Mouse (Mus musculus): ENCODE measurements at regions not wholly inside any gene's neighbourhood (a gene's known extent, or its start where the extent isn't known, plus 50 kb on each side); places are given as distances from the start of the nearest gene placed in this dataset.
"Not testable (repeated sequence)": the region's sequence is repeated elsewhere in the genome, so short reads cannot be mapped to it uniquely, and the experiment has no call there.

- 59% methylated on average over 13 of the region's 13 CpGs for WGBS
- H3K9ac ChIP-seq, result no peak overlapping the region
- H3K4me3 ChIP-seq (replicated peaks), result no peak overlapping the region
- no peak overlapping the region for H3K4me2 ChIP-seq (replicated peaks)
- H3K27ac ChIP-seq, result no peak overlapping the region
- H3K27me3 ChIP-seq (replicated peaks), result no peaks in the 10 kb centered on the region
- H3K36me3 ChIP-seq, result no peaks in the 10 kb centered on the region
- no peak for ATAC-seq
- H3K9me3 ChIP-seq, result no peaks in the 10 kb centered on the region
- H3K4me1 ChIP-seq (replicated peaks), result no peaks in the 10 kb centered on the region
Measured at GRCm38 (mm10) chr4:101366905-101367679, 52.0 kb upstream of the Ak4 start.

- no peak overlapping the region for H3K4me3 ChIP-seq (replicated peaks)
- H3K9me3 ChIP-seq, result no peaks in the 10 kb centered on the region
- no peak overlapping the region for H3K27ac ChIP-seq
- no peaks in the 10 kb centered on the region for H3K27me3 ChIP-seq (replicated peaks)
- H3K36me3 ChIP-seq, result no peaks in the 10 kb centered on the region
- H3K4me2 ChIP-seq (replicated peaks), result no peak overlapping the region
- H3K9ac ChIP-seq, result no peak overlapping the region
- no peak for ATAC-seq
- H3K4me1 ChIP-seq (replicated peaks), result no peaks in the 10 kb centered on the region
- WGBS, result 81% methylated on average over 3 of the region's 3 CpGs
Measured at GRCm38 (mm10) chr4:101365299-101365698, 53.8 kb upstream of the Ak4 start.

GRCm38 (mm10) chr4:101364716-101365115 is 54.4 kb upstream of the Ak4 start:
- no peak overlapping the region for H3K27ac ChIP-seq
- H3K4me2 ChIP-seq (replicated peaks), result no peak overlapping the region
- no peak overlapping the region for H3K4me3 ChIP-seq (replicated peaks)
- H3K4me1 ChIP-seq (replicated peaks), result no peaks in the 10 kb centered on the region
- H3K36me3 ChIP-seq, result no peaks in the 10 kb centered on the region
- no peaks in the 10 kb centered on the region for H3K9me3 ChIP-seq
- 82% methylated on average over 2 of the region's 2 CpGs for WGBS
- H3K9ac ChIP-seq, result no peak overlapping the region
- no peaks in the 10 kb centered on the region for H3K27me3 ChIP-seq (replicated peaks)
- no peak for ATAC-seq

- 91% methylated on average over 1 of the region's 1 CpGs for WGBS
- not testable (repeated sequence) for H3K36me3 ChIP-seq; H3K4me2 ChIP-seq (replicated peaks); ATAC-seq; H3K27me3 ChIP-seq (replicated peaks); H3K4me1 ChIP-seq (replicated peaks); H3K9me3 ChIP-seq; H3K4me3 ChIP-seq (replicated peaks); H3K27ac ChIP-seq; H3K9ac ChIP-seq
Measured at GRCm38 (mm10) chr4:101363231-101363630, 55.8 kb upstream of the Ak4 start.

GRCm38 (mm10) chr4:101361779-101362178 is 57.3 kb upstream of the Ak4 start:
- 98% methylated on average over 1 of the region's 1 CpGs for whole genome bisulfite sequencing

GRCm38 (mm10) chr4:101360296-101360695 is 58.8 kb upstream of the Ak4 start:
- 82% methylated on average over 7 of the region's 7 CpGs for WGBS
- no peak overlapping the region for H3K9ac ChIP-seq
- no peak for ATAC-seq
- no peaks in the 10 kb centered on the region for H3K36me3 ChIP-seq
- no peak overlapping the region for H3K27ac ChIP-seq
- no peak overlapping the region for H3K4me3 ChIP-seq (replicated peaks)
- H3K27me3 ChIP-seq (replicated peaks), result no peaks in the 10 kb centered on the region
- no peaks in the 10 kb centered on the region; the same call in 1 of the 2 replicates for H3K4me1 ChIP-seq (replicated peaks)
- H3K9me3 ChIP-seq, result no peaks in the 10 kb centered on the region
- no peak overlapping the region for H3K4me2 ChIP-seq (replicated peaks)

More at GRCm38 (mm10) chr4:101361779-101362178, 57.3 kb upstream of the Ak4 start:
- Histone ChIP-seq H3K4me3 (replicated peaks) (no peak overlapping the region), H3K36me3 (no peaks in the 10 kb centered on the region), H3K4me2 (replicated peaks) (no peak overlapping the region), H3K9me3 (no peaks in the 10 kb centered on the region), H3K4me1 (replicated peaks) (no peaks in the 10 kb centered on the region), H3K9ac (no peak overlapping the region), H3K27me3 (replicated peaks) (no peaks in the 10 kb centered on the region), H3K27ac (no peak overlapping the region)
- no peak for ATAC-seq

GRCm38 (mm10) chr4:101359119-101359518 is 60.0 kb upstream of the Ak4 start:
- H3K4me1 ChIP-seq (replicated peaks), result peaks cover 4% of the 10 kb centered on the region
- H3K4me3 ChIP-seq (replicated peaks), result no peak overlapping the region
- H3K36me3 ChIP-seq, result no peaks in the 10 kb centered on the region
- WGBS, result 91% methylated on average over 5 of the region's 5 CpGs
- ATAC-seq, result no peak
- no peak overlapping the region for H3K27ac ChIP-seq
- no peaks in the 10 kb centered on the region for H3K9me3 ChIP-seq
- no peak overlapping the region for H3K9ac ChIP-seq
- no peaks in the 10 kb centered on the region for H3K27me3 ChIP-seq (replicated peaks)
- H3K4me2 ChIP-seq (replicated peaks), result no peak overlapping the region

- no peak overlapping the region for H3K4me2 ChIP-seq (replicated peaks)
- H3K9me3 ChIP-seq, result no peaks in the 10 kb centered on the region
- H3K36me3 ChIP-seq, result no peaks in the 10 kb centered on the region
- 96% methylated on average over 3 of the region's 3 CpGs for WGBS
- H3K4me1 ChIP-seq (replicated peaks), result peaks cover 4% of the 10 kb centered on the region
- H3K4me3 ChIP-seq (replicated peaks), result no peak overlapping the region
- H3K27ac ChIP-seq, result no peak overlapping the region
- ATAC-seq, result no peak
- no peak overlapping the region for H3K9ac ChIP-seq
- no peaks in the 10 kb centered on the region for H3K27me3 ChIP-seq (replicated peaks)
Measured at GRCm38 (mm10) chr4:101358525-101358924, 60.6 kb upstream of the Ak4 start.

GRCm38 (mm10) chr4:101357923-101358322 is 61.2 kb upstream of the Ak4 start:
- H3K4me2 ChIP-seq (replicated peaks), result peak overlapping the region; percentile 81
- H3K9ac ChIP-seq, result no peak overlapping the region
- peak overlapping the region; percentile 83; the same call in 1 of the 2 replicates for H3K4me3 ChIP-seq (replicated peaks)
- H3K27me3 ChIP-seq (replicated peaks), result no peaks in the 10 kb centered on the region; the same call in 1 of the 2 replicates
- H3K9me3 ChIP-seq, result no peaks in the 10 kb centered on the region
- ATAC-seq, result no peak
- peaks cover 4% of the 10 kb centered on the region for H3K4me1 ChIP-seq (replicated peaks)
- no peak overlapping the region for H3K27ac ChIP-seq
- no peaks in the 10 kb centered on the region for H3K36me3 ChIP-seq
- 73% methylated on average over 8 of the region's 8 CpGs for WGBS

- H3K36me3 ChIP-seq, result no peaks in the 10 kb centered on the region
- peak overlapping the region; percentile 81 for H3K4me2 ChIP-seq (replicated peaks)
- 6% methylated on average over 31 of the region's 31 CpGs for WGBS
- peak overlapping the region; percentile 43 for H3K9ac ChIP-seq
- peaks cover 4% of the 10 kb centered on the region for H3K4me1 ChIP-seq (replicated peaks)
- H3K27ac ChIP-seq, result peak overlapping the region; percentile 24; the same call in 1 of the 2 replicates
- H3K4me3 ChIP-seq (replicated peaks), result peak overlapping the region; percentile 83
- H3K9me3 ChIP-seq, result no peaks in the 10 kb centered on the region
- H3K27me3 ChIP-seq (replicated peaks), result no peaks in the 10 kb centered on the region; the same call in 1 of the 2 replicates
- peak; percentile 16 for ATAC-seq
Measured at GRCm38 (mm10) chr4:101356954-101357891, 61.9 kb upstream of the Ak4 start.

GRCm38 (mm10) chr4:101356093-101356953 is 62.8 kb upstream of the Ak4 start:
- peak overlapping the region; percentile 83 for H3K27ac ChIP-seq
- peak overlapping the region; percentile 80 for H3K9ac ChIP-seq
- peak; percentile 88 for ATAC-seq
- H3K4me2 ChIP-seq (replicated peaks), result peak overlapping the region; percentile 81
- H3K4me3 ChIP-seq (replicated peaks), result peak overlapping the region; percentile 83
- H3K27me3 ChIP-seq (replicated peaks), result no peaks in the 10 kb centered on the region; the same call in 1 of the 2 replicates
- peaks cover 4% of the 10 kb centered on the region for H3K4me1 ChIP-seq (replicated peaks)
- no peaks in the 10 kb centered on the region for H3K9me3 ChIP-seq
- H3K36me3 ChIP-seq, result no peaks in the 10 kb centered on the region
- under 1% methylated on average over 101 of the region's 107 CpGs for WGBS
